Comparison of ENCODE assay signal across 8 mouse cellular contexts in genomic region chr11:88067191-88067585, GRCm38 (mm10). TPM values are rescaled to one million over a fixed set of nuclear protein-coding genes. Genes with fewer than 3 reads are reported as not detected.
DNase-seq lines count a peak whose midpoint lies in the region; ATAC-seq lines count a peak whose summit lies in the region.

No protein-coding gene starts in this region.

- H3K4me2 ChIP-seq in lung, embryonic 15.5 days = peak overlapping the region; percentile 87

- no peaks in the 10 kb centered on the region for H3K9me3 ChIP-seq in lung, embryonic 15.5 days
- no peaks in the 10 kb centered on the region for H3K9me3 ChIP-seq in embryonic facial prominence, embryonic 10.5 days

- peak overlapping the region; percentile 99 for H3K27ac ChIP-seq in lung, embryonic 15.5 days
- peak overlapping the region; percentile 97 for H3K27ac ChIP-seq in embryonic facial prominence, embryonic 10.5 days (replicated peaks)

- H3K36me3 ChIP-seq in lung, embryonic 15.5 days = no peaks in the 10 kb centered on the region
- no peaks in the 10 kb centered on the region for H3K36me3 ChIP-seq in embryonic facial prominence, embryonic 10.5 days (replicated peaks)

- no peak for DNase-seq in lung, postnatal 4 days
- peak; percentile 32 for DNase-seq in embryonic facial prominence, embryonic 10.5 days (ENCODE audit: low spot score)
- peak; percentile 49 for DNase-seq in induced T-regulatory cell, adult 2 months (ENCODE audit: low read depth)
- DNase-seq in right cerebral cortex, adult 2 months (ENCODE audit: low spot score in 2 of 2) = no peak
- no peak for DNase-seq in adrenal gland, adult 18-20 months (ENCODE audit: low spot score in 2 of 2)

- 2% methylated on average over 8 of the region's 8 CpGs for WGBS in lung, embryonic 15.5 days
- WGBS in embryonic facial prominence, embryonic 10.5 days = 4% methylated on average over 8 of the region's 8 CpGs

- no peaks in the 10 kb centered on the region for H3K27me3 ChIP-seq in lung, embryonic 15.5 days
- H3K27me3 ChIP-seq in embryonic facial prominence, embryonic 10.5 days (replicated peaks; ENCODE audit: low read depth, poor library complexity, severe bottlenecking) = no peaks in the 10 kb centered on the region

- peak overlapping the region; percentile 96 for H3K9ac ChIP-seq in lung, embryonic 15.5 days

- no peak for ATAC-seq in lung, embryonic 15.5 days (ENCODE audit: borderline replicate concordance, extremely low read depth, low FRiP score, low TSS enrichment)
- ATAC-seq in megakaryocyte-erythroid progenitor cell, adult 5-6 weeks (replicated peaks; ENCODE audit: low FRiP score, low TSS enrichment, poor library complexity, severe bottlenecking) = peak; percentile 46; the same call in 1 of the 2 replicates
- no peak for ATAC-seq in erythroid progenitor cell, adult 5-6 weeks (replicated peaks; ENCODE audit: low FRiP score, poor library complexity, severe bottlenecking)

- H3K4me3 ChIP-seq in lung, embryonic 15.5 days = peak overlapping the region; percentile 98
- peak overlapping the region; percentile 81 for H3K4me3 ChIP-seq in embryonic facial prominence, embryonic 10.5 days

- H3K4me1 ChIP-seq in lung, embryonic 15.5 days = peaks cover 34% of the 10 kb centered on the region
- H3K4me1 ChIP-seq in embryonic facial prominence, embryonic 10.5 days = peaks cover 36% of the 10 kb centered on the region

RNA-seq across cellular contexts. Expression of gene Vezf1, which starts 0.9 kb away (rescaled TPM):
- polyA plus RNA-seq in lung, embryonic 15.5 days (2015; fragmentation: Nextera tagmentation; extraction: Ambion mirVana) = 37.7 and 39.7 TPM in 2 replicates
- polyA plus RNA-seq in embryonic facial prominence, embryonic 10.5 days (2016; fragmentation: Nextera tagmentation; extraction: Ambion mirVana) = 59.4 and 60.0 TPM in 2 replicates
- 30.9 and 35.9 TPM in 2 replicates for total RNA-seq in megakaryocyte-erythroid progenitor cell, adult 5-6 weeks (2014; fragmentation: Nextera tagmentation)
- 14.2 and 24.7 TPM in 2 replicates for total RNA-seq in megakaryocyte-erythroid progenitor cell, adult 5-6 weeks (2017)
- total RNA-seq in adrenal gland, adult 18-20 months (2021) = 10 to 100 TPM; 42.4 to 44.5 TPM
- 29.6 and 37.3 TPM in 2 replicates for total RNA-seq in erythroid progenitor cell, adult 5-6 weeks (2015; ENCODE audit: low replicate concordance)
- 16.3 and 17.8 TPM in 2 replicates for total RNA-seq in erythroid progenitor cell, adult 5-6 weeks (2017; ENCODE audit: low replicate concordance)

RNA-seq across cellular contexts. Expression of gene Srsf1, which starts 20.0 kb away (rescaled TPM):
- 308 and 313 TPM in 2 replicates for polyA plus RNA-seq in lung, embryonic 15.5 days (2015; fragmentation: Nextera tagmentation; extraction: Ambion mirVana)
- polyA plus RNA-seq in embryonic facial prominence, embryonic 10.5 days (2016; fragmentation: Nextera tagmentation; extraction: Ambion mirVana) = 402 and 405 TPM in 2 replicates
- total RNA-seq in megakaryocyte-erythroid progenitor cell, adult 5-6 weeks (2014; fragmentation: Nextera tagmentation) = 304 and 315 TPM in 2 replicates
- total RNA-seq in megakaryocyte-erythroid progenitor cell, adult 5-6 weeks (2017) = 750 and 793 TPM in 2 replicates
- total RNA-seq in adrenal gland, adult 18-20 months (2021) = 100 to 1,000 TPM; 219 TPM
- 312 and 323 TPM in 2 replicates for total RNA-seq in erythroid progenitor cell, adult 5-6 weeks (2015; ENCODE audit: low replicate concordance)
- 485 and 568 TPM in 2 replicates for total RNA-seq in erythroid progenitor cell, adult 5-6 weeks (2017; ENCODE audit: low replicate concordance)

RNA-seq across cellular contexts. Expression of gene Cuedc1, which starts 30.7 kb away (rescaled TPM):
- polyA plus RNA-seq in lung, embryonic 15.5 days (2015; fragmentation: Nextera tagmentation; extraction: Ambion mirVana) = 17.7 and 19.7 TPM in 2 replicates
- 20.8 and 21.9 TPM in 2 replicates for polyA plus RNA-seq in embryonic facial prominence, embryonic 10.5 days (2016; fragmentation: Nextera tagmentation; extraction: Ambion mirVana)
- total RNA-seq in megakaryocyte-erythroid progenitor cell, adult 5-6 weeks (2014; fragmentation: Nextera tagmentation) = 1.7 and 2.3 TPM in 2 replicates
- total RNA-seq in megakaryocyte-erythroid progenitor cell, adult 5-6 weeks (2017) = 0.19 and 2.8 TPM in 2 replicates
- total RNA-seq in adrenal gland, adult 18-20 months (2021) = 10 to 100 TPM; 40.2 to 42.4 TPM
- 0.84 TPM in 1 of 2 replicates, not detected in the other for total RNA-seq in erythroid progenitor cell, adult 5-6 weeks (2015; ENCODE audit: low replicate concordance)
- 0.39 TPM in 1 of 2 replicates, not detected in the other for total RNA-seq in erythroid progenitor cell, adult 5-6 weeks (2017; ENCODE audit: low replicate concordance)

Comparison
In these comparisons a context has a peak if more than half of its experiments do, and no peak if none do; other contexts are left out.
1. DNase-seq: peak in embryonic facial prominence, embryonic 10.5 days (single experiment) and induced T-regulatory cell, adult 2 months (single experiment); none in lung, postnatal 4 days (0 of 2), right cerebral cortex, adult 2 months (0 of 2) and adrenal gland, adult 18-20 months (0 of 2).
2. RNA of gene Cuedc1, which starts 30.7 kb away (total RNA-seq): 40.2 to 42.4 TPM in adrenal gland, adult 18-20 months; 0.19 to 2.8 TPM in megakaryocyte-erythroid progenitor cell, adult 5-6 weeks and 0.39 to 0.84 TPM in erythroid progenitor cell, adult 5-6 weeks; every median in the first group is over 10 times any median in the second.